Mouse (Mus musculus): ENCODE measurements at regions not wholly inside any gene's neighbourhood (a gene's known extent, or its start where the extent isn't known, plus 50 kb on each side); places are given as distances from the start of the nearest gene placed in this dataset.

GRCm38 (mm10) chr10:96259242-96259641 lies 122.8 kb downstream of the Gm5426 start:
- Histone ChIP-seq H3K4me3 (replicated peaks; ENCODE audit: low read length) (no peak overlapping the region), H3K27me3 (ENCODE audit: insufficient read depth, low read length) (no peaks in the 10 kb centered on the region), H3K9me3 (ENCODE audit: low read length) (no peaks in the 10 kb centered on the region), H3K4me1 (replicated peaks; ENCODE audit: low read depth, low read length) (no peaks in the 10 kb centered on the region), H3K36me3 (ENCODE audit: insufficient read depth, low read length) (no peaks in the 10 kb centered on the region)
- TF ChIP-seq POU5F1 (IDR thresholded peaks at IDR 0.05; ENCODE audit: borderline replicate concordance, low read length) (no peak), CTCF (conservative IDR thresholded peaks at IDR 0.05; ENCODE audit: low read length) (no peak), NANOG (IDR thresholded peaks at IDR 0.05; ENCODE audit: borderline replicate concordance, low read length) (no peak)

GRCm38 (mm10) chr10:96259648-96260047 lies 123.2 kb downstream of the Gm5426 start:
- no peaks in the 10 kb centered on the region for H3K36me3 ChIP-seq (ENCODE audit: insufficient read depth, low read length)
- H3K9me3 ChIP-seq (ENCODE audit: low read length): no peaks in the 10 kb centered on the region
- no peaks in the 10 kb centered on the region for H3K4me1 ChIP-seq (replicated peaks; ENCODE audit: low read depth, low read length)
- H3K27me3 ChIP-seq (ENCODE audit: insufficient read depth, low read length): no peaks in the 10 kb centered on the region
- H3K4me3 ChIP-seq (replicated peaks; ENCODE audit: low read length): no peak overlapping the region
- TF ChIP-seq CTCF (conservative IDR thresholded peaks at IDR 0.05; ENCODE audit: low read length) (no peak), POU5F1 (IDR thresholded peaks at IDR 0.05; ENCODE audit: borderline replicate concordance, low read length) (no peak), NANOG (IDR thresholded peaks at IDR 0.05; ENCODE audit: borderline replicate concordance, low read length) (no peak)

GRCm38 (mm10) chr10:96263544-96263943 lies 127.1 kb downstream of the Gm5426 start:
- H3K27me3 ChIP-seq (ENCODE audit: insufficient read depth, low read length): 0 out of 2 replicates have a peak, but pooled peaks cover 2% of the 10 kb centered on the region
- TF ChIP-seq POU5F1 (IDR thresholded peaks at IDR 0.05; ENCODE audit: borderline replicate concordance, low read length): no peak
- no peak for TF ChIP-seq CTCF (conservative IDR thresholded peaks at IDR 0.05; ENCODE audit: low read length)
- TF ChIP-seq NANOG (IDR thresholded peaks at IDR 0.05; ENCODE audit: borderline replicate concordance, low read length): no peak
- no peak overlapping the region for H3K4me3 ChIP-seq (replicated peaks; ENCODE audit: low read length)
- no peaks in the 10 kb centered on the region for H3K36me3 ChIP-seq (ENCODE audit: insufficient read depth, low read length)
- no peaks in the 10 kb centered on the region for H3K4me1 ChIP-seq (replicated peaks; ENCODE audit: low read depth, low read length)
- H3K9me3 ChIP-seq (ENCODE audit: low read length): no peaks in the 10 kb centered on the region

GRCm38 (mm10) chr10:96264433-96264832 lies 128.0 kb downstream of the Gm5426 start:
- H3K4me1 ChIP-seq (replicated peaks; ENCODE audit: low read depth, low read length): no peaks in the 10 kb centered on the region
- H3K9me3 ChIP-seq (ENCODE audit: low read length): no peaks in the 10 kb centered on the region
- no peaks in the 10 kb centered on the region for H3K36me3 ChIP-seq (ENCODE audit: insufficient read depth, low read length)
- 0 out of 2 replicates have a peak, but pooled peaks cover 2% of the 10 kb centered on the region for H3K27me3 ChIP-seq (ENCODE audit: insufficient read depth, low read length)
- no peak overlapping the region for H3K4me3 ChIP-seq (replicated peaks; ENCODE audit: low read length)
- no peak for TF ChIP-seq POU5F1 (IDR thresholded peaks at IDR 0.05; ENCODE audit: borderline replicate concordance, low read length)

GRCm38 (mm10) chr10:96264866-96265265 lies 128.5 kb downstream of the Gm5426 start:
- no peaks in the 10 kb centered on the region for H3K36me3 ChIP-seq (ENCODE audit: insufficient read depth, low read length)
- H3K4me3 ChIP-seq (replicated peaks; ENCODE audit: low read length): no peak overlapping the region
- no peaks in the 10 kb centered on the region for H3K9me3 ChIP-seq (ENCODE audit: low read length)
- TF ChIP-seq CTCF (conservative IDR thresholded peaks at IDR 0.05; ENCODE audit: low read length) (no peak), POU5F1 (IDR thresholded peaks at IDR 0.05; ENCODE audit: borderline replicate concordance, low read length) (no peak), NANOG (IDR thresholded peaks at IDR 0.05; ENCODE audit: borderline replicate concordance, low read length) (no peak)
- no peaks in the 10 kb centered on the region for H3K4me1 ChIP-seq (replicated peaks; ENCODE audit: low read depth, low read length)
- H3K27me3 ChIP-seq (ENCODE audit: insufficient read depth, low read length): 0 out of 2 replicates have a peak, but pooled peaks cover 2% of the 10 kb centered on the region

- H3K4me1 ChIP-seq (replicated peaks; ENCODE audit: low read depth, low read length): no peaks in the 10 kb centered on the region
- no peak overlapping the region for H3K4me3 ChIP-seq (replicated peaks; ENCODE audit: low read length)
- H3K9me3 ChIP-seq (ENCODE audit: low read length): no peaks in the 10 kb centered on the region
- no peaks in the 10 kb centered on the region for H3K36me3 ChIP-seq (ENCODE audit: insufficient read depth, low read length)
- 0 out of 2 replicates have a peak, but pooled peaks cover 2% of the 10 kb centered on the region for H3K27me3 ChIP-seq (ENCODE audit: insufficient read depth, low read length)
- TF ChIP-seq CTCF (conservative IDR thresholded peaks at IDR 0.05; ENCODE audit: low read length) (no peak), POU5F1 (IDR thresholded peaks at IDR 0.05; ENCODE audit: borderline replicate concordance, low read length) (no peak), NANOG (IDR thresholded peaks at IDR 0.05; ENCODE audit: borderline replicate concordance, low read length) (no peak)
Measured at GRCm38 (mm10) chr10:96266100-96266735, 129.8 kb downstream of the Gm5426 start.

GRCm38 (mm10) chr10:96267603-96268002 lies 131.2 kb downstream of the Gm5426 start:
- TF ChIP-seq NANOG (IDR thresholded peaks at IDR 0.05; ENCODE audit: borderline replicate concordance, low read length) (no peak), CTCF (conservative IDR thresholded peaks at IDR 0.05; ENCODE audit: low read length) (no peak), POU5F1 (IDR thresholded peaks at IDR 0.05; ENCODE audit: borderline replicate concordance, low read length) (no peak)

GRCm38 (mm10) chr10:96273607-96274365 lies 137.4 kb downstream of the Gm5426 start:
- Histone ChIP-seq H3K4me1 (replicated peaks; ENCODE audit: low read depth, low read length) (peaks cover 4% of the 10 kb centered on the region; the same call in 1 of the 2 replicates), H3K27me3 (ENCODE audit: insufficient read depth, low read length) (no peaks in the 10 kb centered on the region), H3K9me3 (ENCODE audit: low read length) (no peaks in the 10 kb centered on the region), H3K36me3 (ENCODE audit: insufficient read depth, low read length) (no peaks in the 10 kb centered on the region), H3K4me3 (replicated peaks; ENCODE audit: low read length) (no peak overlapping the region)
- TF ChIP-seq NANOG (IDR thresholded peaks at IDR 0.05; ENCODE audit: borderline replicate concordance, low read length): no peak
- no peak for TF ChIP-seq CTCF (conservative IDR thresholded peaks at IDR 0.05; ENCODE audit: low read length)
- no peak for TF ChIP-seq POU5F1 (IDR thresholded peaks at IDR 0.05; ENCODE audit: borderline replicate concordance, low read length)

More at GRCm38 (mm10) chr10:96267603-96268002, 131.2 kb downstream of the Gm5426 start:
- no peaks in the 10 kb centered on the region for H3K9me3 ChIP-seq (ENCODE audit: low read length)
- 0 out of 2 replicates have a peak, but pooled peaks cover 2% of the 10 kb centered on the region for H3K27me3 ChIP-seq (ENCODE audit: insufficient read depth, low read length)
- H3K4me3 ChIP-seq (replicated peaks; ENCODE audit: low read length): no peak overlapping the region
- no peaks in the 10 kb centered on the region for H3K4me1 ChIP-seq (replicated peaks; ENCODE audit: low read depth, low read length)
- no peaks in the 10 kb centered on the region for H3K36me3 ChIP-seq (ENCODE audit: insufficient read depth, low read length)
